Mouse (Mus musculus): ENCODE results near the gene Gin1.
"Not testable (repeated sequence)": the region's sequence is repeated elsewhere in the genome, so short reads cannot be mapped to it uniquely, and the experiment has no call there.

The Gin1 gene

DNA sequence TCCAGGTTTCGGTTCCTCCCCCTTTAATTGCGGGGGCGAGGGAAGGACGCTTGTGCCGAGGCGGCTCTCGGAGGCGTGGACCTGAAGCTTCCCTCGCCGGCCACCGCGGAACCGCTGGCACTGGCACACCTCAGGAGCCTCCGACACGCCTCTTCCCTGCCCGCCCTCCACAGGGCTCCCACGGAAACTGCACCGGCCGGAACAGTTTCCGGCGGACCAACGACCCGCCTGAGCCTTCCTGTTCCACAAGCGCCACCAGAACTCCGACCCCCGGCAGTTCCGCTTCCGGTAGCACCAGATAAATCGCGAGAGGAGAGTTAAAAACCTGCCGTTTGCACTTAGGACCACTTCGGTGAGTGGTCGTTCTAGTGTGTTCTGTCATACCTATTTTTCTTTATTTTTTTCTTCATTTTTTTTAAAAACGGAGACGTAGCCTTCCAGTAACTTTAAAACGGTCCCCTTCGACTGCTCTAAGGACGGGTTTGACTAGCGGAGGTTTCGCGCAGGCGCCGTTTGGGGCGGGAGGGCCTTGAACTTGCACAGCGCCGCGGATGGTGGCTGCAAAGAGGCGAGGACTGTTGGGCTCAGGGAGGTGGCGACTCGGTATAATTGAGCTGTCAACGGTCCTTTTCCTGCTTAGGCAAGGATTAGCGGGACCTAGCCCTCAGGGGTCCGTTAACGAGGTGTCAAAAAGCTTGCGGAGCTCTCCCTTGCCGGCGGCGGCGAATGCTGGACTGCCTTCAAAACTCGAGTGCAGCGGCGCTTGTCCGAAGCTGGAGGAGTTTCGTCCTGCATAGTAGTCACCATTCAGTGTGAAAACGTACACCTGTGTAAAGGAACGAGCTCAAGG lies at the start of gene Gin1, which contains the start of gene Ppip5k2:
Gin1 (plus strand) TSS at position 269 of the 850 bp plus-strand sequence.
Ppip5k2 (minus strand) TSS at position 508 of the 850 bp plus-strand sequence.
- peak; percentile 96 for DNase-seq

GRCm38 (mm10) chr1:97726730-97727129 lies 43.2 kb upstream of the Gin1 start:
- peak; percentile 9 for DNase-seq

DNA sequence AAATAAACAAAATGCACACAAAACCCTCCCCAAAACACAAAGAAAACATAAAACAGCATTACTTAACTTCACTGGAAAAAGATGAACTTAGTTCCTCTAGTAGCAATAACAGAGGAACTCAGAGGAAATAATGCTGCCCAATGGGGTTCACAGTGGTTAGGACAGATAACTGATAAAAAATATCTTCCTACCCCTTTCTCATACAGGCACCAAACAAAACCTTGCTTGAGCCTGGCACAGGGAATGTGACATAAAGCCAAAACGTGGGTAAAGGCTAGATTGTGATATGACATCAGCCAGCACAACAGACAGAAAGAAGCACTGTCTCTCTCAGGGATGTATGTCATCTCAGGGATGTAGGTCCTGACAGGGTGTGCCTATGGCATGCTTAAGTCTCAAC lies 40.6 kb upstream of the Gin1 start:
- no peak for DNase-seq

DNA sequence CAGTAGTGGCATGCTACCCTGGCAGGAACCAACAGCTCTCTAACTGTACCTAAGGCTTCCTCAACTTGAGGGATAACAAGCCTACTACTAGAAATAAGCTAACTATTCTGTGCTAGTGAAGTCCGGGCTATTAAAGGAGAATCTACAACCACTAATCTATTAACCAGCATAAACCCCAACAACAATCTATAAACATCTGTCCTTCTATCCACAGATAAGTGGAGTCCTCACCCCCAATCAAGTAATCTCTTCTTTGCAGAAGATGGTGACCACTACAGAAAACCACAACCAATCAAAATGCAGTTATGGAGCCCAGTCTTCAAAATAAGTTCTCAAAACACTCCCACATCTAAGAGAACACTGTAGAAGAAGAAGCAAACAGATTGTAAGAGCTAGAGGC lies 26.9 kb upstream of the Gin1 start:
- no peak for DNase-seq

- DNase-seq = no peak
Observed at GRCm38 (mm10) chr1:97745712-97746111, 24.3 kb upstream of the Gin1 start.

- DNase-seq = no peak
Observed at GRCm38 (mm10) chr1:97746261-97746660, 23.7 kb upstream of the Gin1 start.

DNA sequence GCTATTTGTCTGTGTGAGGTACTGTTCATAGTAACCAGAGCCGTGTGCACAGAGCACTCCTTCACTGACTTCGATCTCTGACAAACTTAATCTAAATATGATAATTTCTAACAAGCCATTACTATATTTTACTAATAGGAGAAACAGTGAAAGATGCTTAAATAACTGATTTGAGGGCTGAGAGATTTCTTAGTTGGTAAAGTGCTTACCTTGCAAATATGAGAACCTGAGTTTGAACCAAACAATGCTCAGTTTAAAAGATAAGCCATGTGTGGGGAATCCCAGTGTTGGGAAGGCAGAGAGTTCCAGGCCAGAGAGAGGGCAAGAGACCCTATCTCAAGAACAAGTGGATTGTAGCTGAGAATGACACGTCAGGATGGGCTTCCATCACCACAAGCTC lies 21.8 kb upstream of the Gin1 start:
- no peak for DNase-seq

DNA sequence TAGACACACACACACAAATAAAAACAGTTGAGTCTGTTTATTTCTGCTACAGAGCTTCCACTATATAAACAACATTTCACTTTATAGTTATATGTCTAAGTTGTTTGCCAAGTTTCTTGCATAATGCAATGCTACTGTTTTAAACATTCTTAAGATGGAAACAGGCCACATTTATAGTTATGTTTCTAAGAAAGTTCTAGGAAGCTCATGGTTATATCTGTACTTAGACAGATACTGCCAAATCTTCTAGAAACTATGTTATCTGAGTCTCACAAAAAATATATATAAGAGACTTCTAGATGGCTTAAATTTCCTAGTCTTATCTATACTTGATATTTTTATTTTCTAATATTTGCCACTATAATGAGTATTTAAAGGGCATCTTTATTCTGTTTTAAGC lies 16.8 kb upstream of the Gin1 start:
- no peak for DNase-seq

DNA sequence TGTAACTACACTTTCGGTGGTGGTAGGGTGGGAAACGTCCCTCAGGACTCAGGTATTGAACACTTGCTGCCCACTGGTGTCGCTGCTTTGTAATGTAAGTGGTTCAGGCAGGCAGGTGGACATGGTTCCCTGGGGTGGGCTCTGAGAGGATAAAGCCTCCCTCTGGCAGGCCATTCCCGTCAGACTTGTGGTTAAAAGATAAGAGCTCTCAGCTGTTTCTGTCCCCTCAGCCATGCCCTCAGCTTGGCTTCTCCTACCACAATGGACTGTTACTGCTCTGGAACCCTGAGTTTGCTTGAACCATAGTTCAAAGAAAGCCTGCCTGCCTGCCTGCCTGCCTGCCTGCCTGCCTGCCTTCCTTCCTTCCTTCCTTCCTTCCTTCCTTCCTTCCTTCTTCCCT lies 15.6 kb upstream of the Gin1 start:
- DNase-seq = no peak

- DNase-seq = no peak
Observed at GRCm38 (mm10) chr1:97759841-97760240, 10.1 kb upstream of the Gin1 start.

DNA sequence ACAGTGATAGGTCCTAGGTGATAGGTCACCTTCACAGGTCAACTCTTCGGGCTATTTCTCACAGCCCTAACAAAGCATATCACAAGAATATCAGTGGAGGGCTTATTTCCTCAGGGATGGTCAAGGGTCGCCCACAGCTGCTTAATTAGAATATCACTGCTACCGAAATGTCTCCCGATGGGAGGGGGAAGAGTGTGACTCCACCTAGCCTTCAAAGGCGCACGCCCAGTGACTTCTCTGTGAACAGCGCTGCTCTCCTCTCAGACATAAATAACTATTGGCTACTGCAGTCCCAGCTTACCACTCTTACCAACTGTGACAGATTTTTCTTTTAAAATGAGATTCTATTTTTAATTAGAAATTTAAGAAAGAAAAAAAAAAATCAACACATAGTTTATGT lies 9.4 kb upstream of the Gin1 start:
- no peak for DNase-seq

DNA sequence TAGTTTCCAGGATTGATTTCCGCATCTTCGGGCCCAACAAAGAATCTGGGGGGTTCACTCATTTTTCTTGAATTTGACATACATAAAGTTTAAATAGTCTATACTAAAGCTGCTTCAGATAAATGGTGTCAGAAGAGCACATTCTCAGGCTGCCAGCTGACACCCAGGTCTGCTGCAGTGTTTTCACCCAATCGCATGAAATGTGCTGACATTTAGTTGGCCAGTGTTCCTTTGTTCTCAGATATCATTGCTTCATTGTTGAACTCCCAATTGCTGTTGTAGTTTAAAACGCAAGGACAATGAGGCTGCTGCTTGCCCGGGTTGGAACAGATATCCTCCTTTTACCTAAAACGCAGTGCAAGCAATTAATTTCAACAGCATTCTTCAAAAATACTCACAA lies 8.5 kb upstream of the Gin1 start:
- DNase-seq = no peak

- DNase-seq = not testable (repeated sequence)
Observed at GRCm38 (mm10) chr1:97765712-97766111, 4.3 kb upstream of the Gin1 start.

GRCm38 (mm10) chr1:97768089-97768488 lies 1.9 kb upstream of the Gin1 start:
- no peak for DNase-seq

- no peak for DNase-seq
Observed at GRCm38 (mm10) chr1:97768906-97769293, 1.1 kb upstream of the Gin1 start.

- peak; percentile 41 for DNase-seq
Observed at GRCm38 (mm10) chr1:97769294-97769903, 573 bp upstream of the Gin1 start.

GRCm38 (mm10) chr1:97771118-97771517 lies 1.1 kb downstream of the Gin1 start:
- DNase-seq = no peak

DNA sequence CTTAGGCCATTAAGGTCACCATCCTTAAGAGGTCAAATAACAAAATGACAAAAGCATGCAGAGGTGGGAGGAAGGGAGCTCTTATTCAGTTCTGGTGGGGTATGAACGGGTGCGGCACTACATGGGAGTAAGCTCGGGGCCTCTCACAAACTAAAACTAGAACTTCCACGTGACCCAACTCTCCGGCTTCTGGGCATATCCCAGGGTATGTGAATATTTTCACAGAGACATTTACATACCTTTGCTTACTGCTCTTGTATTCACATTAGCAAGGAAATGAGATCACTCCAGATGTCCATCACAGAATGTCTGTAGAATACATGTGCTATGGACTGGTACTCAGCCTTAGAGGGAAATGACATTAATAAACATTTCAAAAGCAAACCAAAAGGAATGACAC lies 1.8 kb downstream of the Gin1 start:
- no peak for DNase-seq

GRCm38 (mm10) chr1:97773362-97773761 lies 3.4 kb downstream of the Gin1 start:
- no peak for DNase-seq

DNA sequence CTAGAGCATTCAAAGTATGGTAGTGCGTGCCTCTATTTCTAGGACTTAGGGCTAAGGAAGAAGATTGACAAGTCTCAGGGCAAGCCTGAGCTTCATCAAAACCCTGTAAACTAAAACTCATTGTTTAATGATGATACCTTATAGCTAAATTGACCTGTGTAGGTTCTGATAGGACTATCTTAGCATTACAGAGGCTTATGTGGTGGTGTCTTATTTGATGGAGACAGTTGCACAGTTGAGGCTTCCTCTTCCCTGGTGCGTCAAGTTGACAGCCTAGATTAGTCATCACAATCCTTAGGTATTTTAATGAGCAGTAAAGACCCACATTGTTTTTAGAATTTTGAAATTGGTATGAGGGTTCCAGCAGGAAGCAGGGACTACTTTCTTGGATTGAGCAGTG lies 4.0 kb downstream of the Gin1 start:
- no peak for DNase-seq

- no peak for DNase-seq
Observed at GRCm38 (mm10) chr1:97781674-97782073, 11.7 kb downstream of the Gin1 start.

DNA sequence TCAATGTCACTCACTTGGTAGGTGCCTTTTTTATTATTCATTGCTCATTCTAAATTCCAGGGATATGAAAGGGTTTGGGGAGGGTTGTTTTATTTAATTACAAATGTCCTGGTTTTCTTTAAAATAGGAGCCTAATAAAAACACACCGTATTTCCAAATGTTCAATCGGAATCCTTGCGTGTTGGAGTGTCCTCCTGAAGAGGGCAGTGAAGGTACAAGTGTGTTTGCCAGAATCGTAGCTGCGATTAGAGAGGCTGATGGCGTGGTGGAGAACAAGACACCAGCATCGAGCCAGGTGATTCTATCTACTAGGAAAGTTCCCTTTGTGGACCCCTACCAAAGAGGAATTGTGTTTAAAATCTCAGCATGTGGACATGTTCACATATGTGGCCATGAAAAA lies 15.0 kb downstream of the Gin1 start:
- no peak for DNase-seq

DNA sequence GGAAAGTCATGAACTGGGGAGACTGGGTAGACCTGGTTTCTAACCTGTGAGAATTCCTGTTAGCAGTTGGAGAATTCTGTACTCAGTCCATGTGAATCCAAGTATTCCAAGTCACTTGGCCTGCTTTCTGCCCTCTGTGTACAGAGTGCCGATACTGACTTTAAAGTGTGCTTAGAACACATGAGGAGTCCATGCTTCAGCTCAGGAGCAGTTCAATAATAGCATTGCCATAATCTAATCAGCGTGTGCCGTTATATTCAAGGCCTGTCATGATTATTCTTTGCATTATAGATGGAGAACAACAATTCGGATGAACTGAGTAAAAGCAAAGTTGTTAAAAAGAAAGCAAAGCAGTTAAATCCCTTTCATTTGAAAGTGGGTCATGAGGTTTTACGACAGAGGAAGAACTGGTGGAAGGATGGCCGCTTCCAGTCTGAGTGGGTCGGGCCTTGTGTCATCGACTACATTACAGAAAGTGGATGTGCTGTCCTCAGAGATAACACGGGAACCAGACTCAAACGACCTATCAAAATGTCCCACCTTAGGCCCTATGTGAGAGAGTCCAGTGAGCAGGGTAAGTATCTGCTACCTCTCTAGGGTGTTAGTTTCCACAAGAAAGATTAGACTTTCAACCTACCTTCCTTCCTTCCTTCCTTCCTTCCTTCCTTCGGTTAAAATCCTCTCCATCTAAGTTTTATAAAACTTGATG lies 15.9 kb downstream of the Gin1 start:
- DNase-seq = no peak

- no peak for DNase-seq
Observed at GRCm38 (mm10) chr1:97787674-97788073, 17.7 kb downstream of the Gin1 start.

Data from embryo, embryonic 11 days (tissue).